ENCODE assay signal across 11 mouse cellular contexts in genomic region chr7:127869149-127869810, GRCm38 (mm10). TPM values are rescaled to one million over a fixed set of nuclear protein-coding genes. Genes with fewer than 3 reads are reported as not detected.
DNase-seq lines count a peak whose midpoint lies in the region; ATAC-seq and TF ChIP-seq lines count a peak whose summit lies in the region.
"Had no signal": no experiment of that assay in that cellular context is flagged by ENCODE, and none has a peak within 500 bp of the region (broad histone marks: within the 10 kb centered on the region; RNA-seq: fewer than 3 reads in every experiment).

No protein-coding gene starts in this region.

- 61% methylated on average over 3 of the region's 3 CpGs for WGBS in forebrain, postnatal 0 days
- 78% methylated on average over 3 of the region's 3 CpGs for WGBS in forebrain, embryonic 11.5 days
- 41% methylated on average over 3 of the region's 3 CpGs for WGBS in lung, embryonic 14.5 days
- WGBS in heart, postnatal 0 days, result 32% methylated on average over 3 of the region's 3 CpGs

- H3K9me3 ChIP-seq in forebrain, postnatal 0 days (ENCODE audit: low read length), result no peaks in the 10 kb centered on the region
- H3K9me3 ChIP-seq in forebrain, embryonic 11.5 days (ENCODE audit: control insufficient read depth, low read length), result no peaks in the 10 kb centered on the region
- no peaks in the 10 kb centered on the region for H3K9me3 ChIP-seq in lung, embryonic 14.5 days (ENCODE audit: low read depth, low read length)
- H3K9me3 ChIP-seq in heart, postnatal 0 days (replicated peaks; ENCODE audit: control insufficient read depth, low read length), result no peaks in the 10 kb centered on the region

- TF ChIP-seq EP300 in heart, postnatal 0 days (IDR thresholded peaks at IDR 0.05; ENCODE audit: low read depth), result no peak

- peaks cover 8% of the 10 kb centered on the region for H3K4me1 ChIP-seq in forebrain, postnatal 0 days (ENCODE audit: insufficient read depth)
- peaks cover 4% of the 10 kb centered on the region; the same call in 1 of the 2 replicates for H3K4me1 ChIP-seq in forebrain, embryonic 11.5 days (replicated peaks; ENCODE audit: control insufficient read depth, insufficient read depth, low read length)
- peaks cover 4% of the 10 kb centered on the region for H3K4me1 ChIP-seq in lung, embryonic 14.5 days (ENCODE audit: insufficient read depth)
- 0 out of 2 replicates have a peak, but pooled peaks cover 3% of the 10 kb centered on the region for H3K4me1 ChIP-seq in heart, postnatal 0 days (ENCODE audit: control insufficient read depth, insufficient read depth)

- no peak for TF ChIP-seq CTCF in forebrain, postnatal 0 days (IDR thresholded peaks at IDR 0.05; ENCODE audit: low read depth)
- TF ChIP-seq CTCF in lung, embryonic 14.5 days (IDR thresholded peaks at IDR 0.05; ENCODE audit: low read depth), result no peak
- TF ChIP-seq CTCF in heart, postnatal 0 days (IDR thresholded peaks at IDR 0.05; ENCODE audit: low read depth), result no peak

- H3K4me2 ChIP-seq in forebrain, postnatal 0 days (ENCODE audit: low read depth), result no peak overlapping the region
- H3K4me2 ChIP-seq in forebrain, embryonic 11.5 days (ENCODE audit: low read depth, low read length, severe bottlenecking), result no peak overlapping the region
- H3K4me2 ChIP-seq in lung, embryonic 14.5 days, result no peak overlapping the region
- no peak overlapping the region for H3K4me2 ChIP-seq in heart, postnatal 0 days (ENCODE audit: low read depth, low read length)

- peak; percentile 10 for DNase-seq in forebrain, postnatal 0 days
- no peak for DNase-seq in forebrain, embryonic 11.5 days (ENCODE audit: low spot score)
- DNase-seq in lung, embryonic 14.5 days, result peak; percentile 79
- no peak for DNase-seq in lung, postnatal 14 days
- peak; percentile 41 for DNase-seq in heart, postnatal 0 days (ENCODE audit: low spot score)
- DNase-seq in retina, postnatal 7 days (ENCODE audit: low read depth, low spot score), result peak; percentile 93
- no peak for DNase-seq in layer of hippocampus, postnatal 25 days (ENCODE audit: extremely low spot score in 1 of 2, low spot score in 1 of 2)
- DNase-seq in thymus, postnatal 4 days, result no peak

- no peaks in the 10 kb centered on the region for H3K27me3 ChIP-seq in forebrain, postnatal 0 days (ENCODE audit: insufficient read depth, low read length)
- H3K27me3 ChIP-seq in forebrain, embryonic 11.5 days (ENCODE audit: control insufficient read depth, insufficient read depth, low read length), result no peaks in the 10 kb centered on the region
- H3K27me3 ChIP-seq in lung, embryonic 14.5 days (ENCODE audit: insufficient read depth, low read length), result no peaks in the 10 kb centered on the region
- no peaks in the 10 kb centered on the region for H3K27me3 ChIP-seq in heart, postnatal 0 days (ENCODE audit: control insufficient read depth, insufficient read depth, low read length)

- 0 out of 2 replicates have a peak overlapping the region, but pooled peaks have one; percentile 10 for H3K27ac ChIP-seq in forebrain, postnatal 0 days (ENCODE audit: low read depth, low read length)
- no peak overlapping the region for H3K27ac ChIP-seq in forebrain, embryonic 11.5 days (ENCODE audit: low read depth, low read length)
- no peak overlapping the region for H3K27ac ChIP-seq in lung, embryonic 14.5 days (ENCODE audit: low read depth)
- H3K27ac ChIP-seq in heart, postnatal 0 days (ENCODE audit: low read depth), result peak overlapping the region; percentile 15; the same call in 1 of the 2 replicates

- ATAC-seq in forebrain, postnatal 0 days, result peak; percentile 25; the same call in 1 of the 2 replicates
- no peak for ATAC-seq in forebrain, embryonic 11.5 days (replicated peaks; ENCODE audit: low FRiP score)
- peak; percentile 53; the same call in 1 of the 2 replicates for ATAC-seq in lung, embryonic 14.5 days (ENCODE audit: insufficient read depth)
- peak; percentile 51 for ATAC-seq in heart, postnatal 0 days (ENCODE audit: insufficient read depth, low read depth)

- no peak overlapping the region for H3K9ac ChIP-seq in forebrain, postnatal 0 days
- no peak overlapping the region for H3K9ac ChIP-seq in forebrain, embryonic 11.5 days (ENCODE audit: low read length)
- H3K9ac ChIP-seq in lung, embryonic 14.5 days, result no peak overlapping the region
- H3K9ac ChIP-seq in heart, postnatal 0 days (replicated peaks; ENCODE audit: low read depth, low read length), result 0 out of 2 replicates have a peak overlapping the region, but pooled peaks have one; percentile 26

- peaks cover 37% of the 10 kb centered on the region for H3K36me3 ChIP-seq in forebrain, postnatal 0 days (ENCODE audit: insufficient read depth)
- H3K36me3 ChIP-seq in forebrain, embryonic 11.5 days (ENCODE audit: control insufficient read depth, insufficient read depth, low read length), result peaks cover 11% of the 10 kb centered on the region; the same call in 1 of the 2 replicates
- H3K36me3 ChIP-seq in lung, embryonic 14.5 days (ENCODE audit: insufficient read depth), result peaks cover 53% of the 10 kb centered on the region
- peaks cover 25% of the 10 kb centered on the region for H3K36me3 ChIP-seq in heart, postnatal 0 days (replicated peaks; ENCODE audit: control insufficient read depth, insufficient read depth, low read length)

- no peak overlapping the region for H3K4me3 ChIP-seq in forebrain, postnatal 0 days (ENCODE audit: low read depth, low read length)
- H3K4me3 ChIP-seq in forebrain, embryonic 11.5 days (ENCODE audit: low read depth, low read length), result no peak overlapping the region
- H3K4me3 ChIP-seq in lung, embryonic 14.5 days (ENCODE audit: low read depth, low read length), result no peak overlapping the region
- no peak overlapping the region for H3K4me3 ChIP-seq in heart, postnatal 0 days (ENCODE audit: low read depth, low read length)

RNA-seq across cellular contexts. Expression of gene Zfp646, which starts 6.7 kb away (rescaled TPM):
- total RNA-seq in forebrain, postnatal 0 days (2014; rRNA removed), result 31.2 and 37.7 TPM in 2 replicates
- polyA plus RNA-seq in forebrain, postnatal 0 days (2015; fragmentation: Nextera tagmentation; extraction: Ambion mirVana), result 3.8 and 4.2 TPM in 2 replicates
- polyA plus RNA-seq in forebrain, embryonic 11.5 days (2014; fragmentation: Nextera tagmentation; extraction: Ambion mirVana), result 26.2 and 26.8 TPM in 2 replicates
- 16.7 and 17.4 TPM in 2 replicates for polyA plus RNA-seq in lung, embryonic 14.5 days (2014; fragmentation: Nextera tagmentation; extraction: Ambion mirVana)
- total RNA-seq in heart, postnatal 0 days (2014; rRNA removed; ENCODE audit: low replicate concordance), result 19.5 and 25.4 TPM in 2 replicates
- polyA plus RNA-seq in heart, postnatal 0 days (2015; fragmentation: Nextera tagmentation; extraction: Ambion mirVana), result 2.7 and 3.0 TPM in 2 replicates
- 10 to 100 TPM; 30.8 to 31.3 TPM for total RNA-seq in layer of hippocampus, postnatal 25 days (2021)

RNA-seq across cellular contexts. Expression of gene Zfp668, which starts 7.3 kb away (rescaled TPM):
- 16.0 and 25.1 TPM in 2 replicates for total RNA-seq in forebrain, postnatal 0 days (2014; rRNA removed)
- polyA plus RNA-seq in forebrain, postnatal 0 days (2015; fragmentation: Nextera tagmentation; extraction: Ambion mirVana), result 23.7 and 34.2 TPM in 2 replicates
- 32.6 and 32.9 TPM in 2 replicates for polyA plus RNA-seq in forebrain, embryonic 11.5 days (2014; fragmentation: Nextera tagmentation; extraction: Ambion mirVana)
- 16.6 and 19.4 TPM in 2 replicates for polyA plus RNA-seq in lung, embryonic 14.5 days (2014; fragmentation: Nextera tagmentation; extraction: Ambion mirVana)
- total RNA-seq in heart, postnatal 0 days (2014; rRNA removed; ENCODE audit: low replicate concordance), result 3.2 and 4.8 TPM in 2 replicates
- 6.1 and 7.1 TPM in 2 replicates for polyA plus RNA-seq in heart, postnatal 0 days (2015; fragmentation: Nextera tagmentation; extraction: Ambion mirVana)
- 10 to 100 TPM; 20.4 to 25.8 TPM for total RNA-seq in layer of hippocampus, postnatal 25 days (2021)

RNA-seq across cellular contexts. Expression of gene Prss53, which starts 21.5 kb away (rescaled TPM):
- 0.62 and 0.81 TPM in 2 replicates for total RNA-seq in forebrain, postnatal 0 days (2014; rRNA removed)
- 0.24 and 0.69 TPM in 2 replicates for polyA plus RNA-seq in forebrain, postnatal 0 days (2015; fragmentation: Nextera tagmentation; extraction: Ambion mirVana)
- polyA plus RNA-seq in forebrain, embryonic 11.5 days (2014; fragmentation: Nextera tagmentation; extraction: Ambion mirVana), result 0.56 and 0.91 TPM in 2 replicates
- 0.65 and 0.95 TPM in 2 replicates for polyA plus RNA-seq in lung, embryonic 14.5 days (2014; fragmentation: Nextera tagmentation; extraction: Ambion mirVana)
- total RNA-seq in heart, postnatal 0 days (2014; rRNA removed; ENCODE audit: low replicate concordance), result 0.12 TPM in 1 of 2 replicates, not detected in the other
- 0.26 and 0.66 TPM in 2 replicates for polyA plus RNA-seq in heart, postnatal 0 days (2015; fragmentation: Nextera tagmentation; extraction: Ambion mirVana)
- 1 to 10 TPM; 1.9 to 2.6 TPM for total RNA-seq in layer of hippocampus, postnatal 25 days (2021)

RNA-seq across cellular contexts. Expression of gene Gm21974, which starts 26.0 kb away (rescaled TPM):
- total RNA-seq in forebrain, postnatal 0 days (2014; rRNA removed), result not detected in 2 replicates
- polyA plus RNA-seq in forebrain, postnatal 0 days (2015; fragmentation: Nextera tagmentation; extraction: Ambion mirVana), result not detected in 2 replicates
- polyA plus RNA-seq in forebrain, embryonic 11.5 days (2014; fragmentation: Nextera tagmentation; extraction: Ambion mirVana), result not detected in 2 replicates
- not detected in 2 replicates for polyA plus RNA-seq in lung, embryonic 14.5 days (2014; fragmentation: Nextera tagmentation; extraction: Ambion mirVana)
- total RNA-seq in heart, postnatal 0 days (2014; rRNA removed; ENCODE audit: low replicate concordance), result 1.1 TPM in 1 of 2 replicates, not detected in the other
- not detected in 2 replicates for polyA plus RNA-seq in heart, postnatal 0 days (2015; fragmentation: Nextera tagmentation; extraction: Ambion mirVana)
- not detected for total RNA-seq in layer of hippocampus, postnatal 25 days (2021)
- total RNA-seq: megakaryocyte-erythroid progenitor cell, adult 5-6 weeks had no signal
- polyA plus RNA-seq: embryonic facial prominence, embryonic 11.5 days; kidney, embryonic 14.5 days had no signal

RNA-seq across cellular contexts. Expression of gene Vkorc1, which starts 26.1 kb away (rescaled TPM):
- total RNA-seq in forebrain, postnatal 0 days (2014; rRNA removed), result 17.2 and 28.0 TPM in 2 replicates
- polyA plus RNA-seq in forebrain, postnatal 0 days (2015; fragmentation: Nextera tagmentation; extraction: Ambion mirVana), result 69.4 and 73.0 TPM in 2 replicates
- polyA plus RNA-seq in forebrain, embryonic 11.5 days (2014; fragmentation: Nextera tagmentation; extraction: Ambion mirVana), result 47.8 and 48.9 TPM in 2 replicates
- 127 and 129 TPM in 2 replicates for polyA plus RNA-seq in lung, embryonic 14.5 days (2014; fragmentation: Nextera tagmentation; extraction: Ambion mirVana)
- 36.8 and 59.1 TPM in 2 replicates for total RNA-seq in heart, postnatal 0 days (2014; rRNA removed; ENCODE audit: low replicate concordance)
- polyA plus RNA-seq in heart, postnatal 0 days (2015; fragmentation: Nextera tagmentation; extraction: Ambion mirVana), result 70.4 and 85.8 TPM in 2 replicates
- total RNA-seq in layer of hippocampus, postnatal 25 days (2021), result 10 to 100 TPM; 21.6 to 30.4 TPM

Comparison
In these comparisons a context has a peak if more than half of its experiments do, and no peak if none do; other contexts are left out.
1. DNase-seq: peak in forebrain, postnatal 0 days (single experiment), lung, embryonic 14.5 days (single experiment), heart, postnatal 0 days (single experiment) and retina, postnatal 7 days (single experiment); none in forebrain, embryonic 11.5 days (single experiment), lung, postnatal 14 days (single experiment), layer of hippocampus, postnatal 25 days (0 of 2) and thymus, postnatal 4 days (single experiment).
2. H3K27ac ChIP-seq: peak in forebrain, postnatal 0 days (single experiment) and heart, postnatal 0 days (single experiment); none in forebrain, embryonic 11.5 days (single experiment) and lung, embryonic 14.5 days (single experiment).